35 mouse cellular contexts compared by ENCODE assay signal in the genomic region with DNA sequence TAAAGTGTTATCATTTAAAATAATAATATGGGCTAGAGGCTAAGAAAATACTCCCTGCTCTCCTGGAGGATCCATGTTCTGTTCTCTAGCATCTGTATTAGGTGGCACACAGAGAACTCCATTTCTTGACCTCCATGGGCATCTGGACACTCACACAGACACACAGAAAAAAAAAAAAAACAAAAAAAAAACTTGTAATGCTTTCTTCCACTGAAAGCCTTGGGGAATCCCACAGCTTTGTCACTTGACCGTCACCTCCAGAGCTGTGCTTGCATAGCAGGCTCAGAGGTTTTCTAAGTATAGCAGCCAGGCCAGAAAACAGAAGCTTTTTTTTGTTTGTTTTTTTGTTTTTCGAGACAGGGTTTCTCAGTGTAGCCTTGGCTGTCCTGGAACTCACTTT. TPM values are rescaled to one million over a fixed set of nuclear protein-coding genes. Genes with fewer than 3 reads are reported as not detected.
"Had no signal": no experiment of that assay in that cellular context is flagged by ENCODE, and none has a peak within 500 bp of the region (broad histone marks: within the 10 kb centered on the region; RNA-seq: fewer than 3 reads in every experiment).

No protein-coding gene starts in this region.

- H3K4me1 ChIP-seq: hindbrain, embryonic 10.5 days; hindbrain, embryonic 12.5 days; intestine, embryonic 15.5 days; limb, embryonic 10.5 days; limb, embryonic 12.5 days had no signal

- H3K4me2 ChIP-seq: heart, embryonic 12.5 days; hindbrain, embryonic 12.5 days; hindbrain, embryonic 14.5 days; intestine, embryonic 15.5 days; kidney, embryonic 15.5 days; limb, embryonic 12.5 days; liver, embryonic 11.5 days; liver, embryonic 13.5 days; liver, embryonic 15.5 days had no signal

- DNase-seq: gastrocnemius, postnatal 10 days; gastrocnemius, postnatal 25 days; heart, adult 18-20 months; heart, postnatal 10 days; kidney, adult 18-20 months; kidney, adult 8-10 months; kidney, postnatal 14 days; kidney, postnatal 36 days; layer of hippocampus, adult 9-11 months; layer of hippocampus, postnatal 36 days; liver; liver, embryonic 13.5 days had no signal

- H3K27me3 ChIP-seq: heart, embryonic 12.5 days; hindbrain, embryonic 12.5 days; intestine, embryonic 15.5 days; kidney, embryonic 15.5 days; limb, embryonic 12.5 days; liver, embryonic 13.5 days; liver, embryonic 15.5 days had no signal

- H3K9ac ChIP-seq: heart, embryonic 12.5 days; hindbrain, embryonic 12.5 days; hindbrain, embryonic 14.5 days; intestine, embryonic 15.5 days; kidney, embryonic 15.5 days; limb, embryonic 12.5 days; liver, embryonic 13.5 days; liver, embryonic 15.5 days had no signal

- H3K27ac ChIP-seq: hindbrain, embryonic 10.5 days; hindbrain, embryonic 12.5 days; hindbrain, embryonic 14.5 days; intestine, embryonic 15.5 days; kidney, postnatal 0 days; limb, embryonic 10.5 days; limb, embryonic 12.5 days; liver, embryonic 13.5 days; liver, embryonic 15.5 days had no signal

- H3K9me3 ChIP-seq: heart, embryonic 10.5 days; heart, embryonic 12.5 days; hindbrain, embryonic 10.5 days; hindbrain, embryonic 12.5 days; intestine, embryonic 15.5 days; kidney, embryonic 15.5 days; limb, embryonic 10.5 days; limb, embryonic 12.5 days; liver, embryonic 13.5 days; liver, embryonic 15.5 days had no signal

- H3K4me3 ChIP-seq: gastrocnemius, adult 2 months; heart, embryonic 10.5 days; heart, embryonic 12.5 days; hindbrain, embryonic 10.5 days; hindbrain, embryonic 12.5 days; intestine, embryonic 15.5 days; kidney, embryonic 15.5 days; limb, embryonic 10.5 days; limb, embryonic 12.5 days; liver, embryonic 13.5 days; liver, embryonic 15.5 days had no signal

- ATAC-seq: hindbrain, embryonic 16.5 days; inflammation-experienced regulatory T-cells, adult 6 months; intestine, embryonic 15.5 days; intestine, postnatal 0 days had no signal

RNA-seq across cellular contexts. Expression of a gene that starts 59.3 kb away (rescaled TPM):
- total RNA-seq: gastrocnemius, adult 2 months; gastrocnemius, postnatal 10 days; gastrocnemius, postnatal 25 days; gastrocnemius, postnatal 4 days; granulocyte monocyte progenitor cell, adult 5-6 weeks; heart, adult 18-20 months; heart, adult 8-10 months; heart, postnatal 10 days; heart, postnatal 25 days; heart, postnatal 4 days had no signal
- polyA plus RNA-seq: heart, embryonic 12.5 days; heart, embryonic 14.5 days; heart, embryonic 16.5 days; hindbrain, embryonic 10.5 days; hindbrain, embryonic 12.5 days; inflammation-experienced regulatory T-cells, adult 6 months; limb, embryonic 12.5 days had no signal
